Mouse (Mus musculus) liver, embryonic 14.5 days (tissue): ENCODE measurements around the gene Fcamr.

Experiments
- CTCF ChIP-seq: IDR thresholded peaks from 2 replicates; pipeline ENCODE4 v1.5.1; 2016; ENCODE audit warnings: antibody characterized with exemption, low read depth, control low read depth
- EP300 ChIP-seq: IDR thresholded peaks from 2 replicates; pipeline ENCODE4 v1.6.1; 2016; ENCODE audit warnings: antibody characterized with exemption, low read depth

- TF ChIP-seq EP300: no peak
- TF ChIP-seq CTCF: no peak
Observed at GRCm38 (mm10) chr1:130854819-130855218, 54.1 kb downstream of the Fcamr start.
